Mouse (Mus musculus): ENCODE data around the gene Ythdf1.

- no peak for TF ChIP-seq GATA1 (IDR thresholded peaks at IDR 0.05; ENCODE audit: low read depth, low read length)
- no peak for TF ChIP-seq MEF2A (IDR thresholded peaks at IDR 0.05; ENCODE audit: extremely low read depth, insufficient replicate concordance, low read depth, low read length, poor library complexity, severe bottlenecking)
- no peak for TF ChIP-seq MAFK (IDR thresholded peaks at IDR 0.05; ENCODE audit: borderline replicate concordance, low read depth, low read length)
- TF ChIP-seq CTCF (IDR thresholded peaks at IDR 0.05 in 2 of 3, conservative IDR thresholded peaks at IDR 0.05 in 1 of 3; ENCODE audit: control insufficient read depth in 1 of 3, insufficient read depth in 1 of 3, low read depth in 2 of 3, low read length in 3 of 3, poor library complexity in 1 of 3, severe bottlenecking in 1 of 3) = no peak
- no peak for TF ChIP-seq POLR2A (IDR thresholded peaks at IDR 0.05; ENCODE audit: control insufficient read depth in 1 of 2, insufficient read depth in 1 of 2, low read depth in 1 of 2, low read length in 2 of 2, poor library complexity in 1 of 2)
- TF ChIP-seq MYB (IDR thresholded peaks at IDR 0.05; ENCODE audit: low read depth, low read length) = no peak
- TF ChIP-seq MAX (IDR thresholded peaks at IDR 0.05; ENCODE audit: low read length) = no peak
- TF ChIP-seq MAZ (IDR thresholded peaks at IDR 0.05; ENCODE audit: low read depth, low read length) = no peak
- no peak for TF ChIP-seq POLR2AphosphoS2 (IDR thresholded peaks at IDR 0.05; ENCODE audit: low read length)
- TF ChIP-seq TBP (IDR thresholded peaks at IDR 0.05; ENCODE audit: low read depth, low read length) = no peak
Measured at GRCm38 (mm10) chr2:180922739-180923138, 2.0 kb upstream of the Ythdf1 start.
